Mouse (Mus musculus): ENCODE measurements around the gene Upf3a.

- TF ChIP-seq CTCF (IDR thresholded peaks at IDR 0.05; ENCODE audit: low read depth, low read length): no peak
- no peak for TF ChIP-seq POLR2A (IDR thresholded peaks at IDR 0.05; ENCODE audit: borderline replicate concordance, low read depth, low read length)
Observed at GRCm38 (mm10) chr8:13756982-13757804, 28.2 kb upstream of the Upf3a start, which contains the start of gene Cdc16.
